Mouse (Mus musculus) megakaryocyte, embryonic 14.5 days (primary cell): ENCODE results near the gene Gm43552.

Experiments used
- FLI1 ChIP-seq: IDR thresholded peaks from 2 replicates; pipeline ENCODE4 v1.6.1; 2012; ENCODE audit warnings: low read length, inconsistent platforms, mixed read lengths
- GATA1 ChIP-seq: IDR thresholded peaks from 3 replicates; pipeline ENCODE4 v1.6.1; 2012; ENCODE audit warnings: mixed read lengths, low read length, inconsistent platforms, borderline replicate concordance

GRCm38 (mm10) chr5:65492716-65493531 is at the start of gene Gm43552:
- TF ChIP-seq GATA1 (no peak), FLI1 (no peak)
